Mouse (Mus musculus) heart, postnatal 0 days (tissue): ENCODE measurements around the gene Ddx27. TPM values are rescaled to one million over a fixed set of nuclear protein-coding genes. Genes with fewer than 3 reads are reported as not detected.
"Not testable (repeated sequence)": the region's sequence is repeated elsewhere in the genome, so short reads cannot be mapped to it uniquely, and the experiment has no call there.

ENCODE experiments used
- ATAC-seq: fragments of 200-750 bp; cut with Nextera tagmentation; 2 replicates; pipeline ENCODE4 v1.8.0; 2017; ENCODE audit warnings: low read depth, moderate number of reproducible peaks, moderate library complexity; ENCODE audit not compliant: insufficient read depth
- DNase-seq: peaks from one replicate; pipeline ENCODE4 v3.0.0-alpha.2; 2016; ENCODE audit warnings: low spot score
- H3K27ac ChIP-seq: fragments of 300-500 bp; sonication (generic); 2 replicates; pipeline ENCODE4 v1.5.1; 2014; ENCODE audit warnings: low read depth, mild to moderate bottlenecking
- H3K27me3 ChIP-seq: fragments of 300-500 bp; sonication (generic); 2 replicates; pipeline ENCODE4 v1.6.1; 2014; ENCODE audit warnings: low read length, mixed read lengths; ENCODE audit not compliant: control insufficient read depth, insufficient read depth
- H3K36me3 ChIP-seq: fragments of 300-500 bp; sonication (generic); replicated peaks from 2 replicates; pipeline ENCODE4 v1.6.1; 2014; ENCODE audit warnings: low read length, mixed read lengths; ENCODE audit not compliant: control insufficient read depth, insufficient read depth
- H3K4me1 ChIP-seq: fragments of 300-500 bp; sonication (generic); 2 replicates; pipeline ENCODE4 v1.6.1; 2014; ENCODE audit warnings: antibody characterized with exemption; ENCODE audit not compliant: control insufficient read depth, insufficient read depth
- H3K4me2 ChIP-seq: fragments of 300-500 bp; sonication (generic); 2 replicates; pipeline ENCODE4 v1.6.1; 2014; ENCODE audit warnings: low read depth, mild to moderate bottlenecking, low read length, moderate library complexity
- H3K4me3 ChIP-seq: fragments of 300-500 bp; sonication (generic); 2 replicates; pipeline ENCODE4 v1.5.1; 2014; ENCODE audit warnings: low read depth, low read length
- H3K9ac ChIP-seq: fragments of 300-500 bp; sonication (generic); replicated peaks from 2 replicates; pipeline ENCODE4 v1.6.1; 2014; ENCODE audit warnings: low read depth, low read length, mixed read lengths
- H3K9me3 ChIP-seq: fragments of 300-500 bp; sonication (generic); replicated peaks from 2 replicates; pipeline ENCODE4 v1.6.1; 2016; ENCODE audit warnings: low read length; ENCODE audit not compliant: control insufficient read depth
- CTCF ChIP-seq: IDR thresholded peaks from 2 replicates; pipeline ENCODE4 v1.5.1; 2016; ENCODE audit warnings: antibody characterized with exemption, control low read depth, low read depth
- EP300 ChIP-seq: IDR thresholded peaks from 2 replicates; pipeline ENCODE4 v1.6.1; 2016; ENCODE audit warnings: antibody characterized with exemption, low read depth
- WGBS: fragments of 180-500 bp; shearing (Covaris S2); extraction: QIAGEN DNeasy Blood & Tissue Kit; methylation state at CpG from one replicate; pipeline ENCODE4 v1.1.7; 2014; 5-methylcytosine and 5-hydroxymethylcytosine counted together
- polyA plus RNA-seq: library from polyadenylated mRNA; unstranded; fragments of >200 nt; fragmentation: Nextera tagmentation; extraction: Ambion mirVana; gene quantifications from 2 replicates; pipeline ENCODE4 v1.2.1, GENCODE M21; 2015
- total RNA-seq: library from RNA; depleted of rRNA; stranded (reverse); fragments of >200 nt; gene quantifications from 2 replicates; pipeline ENCODE4 v1.2.3, GENCODE M21; 2014; ENCODE audit warnings: low replicate concordance

Gene Ddx27
- total and polyA plus RNA-seq, 2 experiments from 2014 or later: 13.9 to 17.3 TPM

DNA sequence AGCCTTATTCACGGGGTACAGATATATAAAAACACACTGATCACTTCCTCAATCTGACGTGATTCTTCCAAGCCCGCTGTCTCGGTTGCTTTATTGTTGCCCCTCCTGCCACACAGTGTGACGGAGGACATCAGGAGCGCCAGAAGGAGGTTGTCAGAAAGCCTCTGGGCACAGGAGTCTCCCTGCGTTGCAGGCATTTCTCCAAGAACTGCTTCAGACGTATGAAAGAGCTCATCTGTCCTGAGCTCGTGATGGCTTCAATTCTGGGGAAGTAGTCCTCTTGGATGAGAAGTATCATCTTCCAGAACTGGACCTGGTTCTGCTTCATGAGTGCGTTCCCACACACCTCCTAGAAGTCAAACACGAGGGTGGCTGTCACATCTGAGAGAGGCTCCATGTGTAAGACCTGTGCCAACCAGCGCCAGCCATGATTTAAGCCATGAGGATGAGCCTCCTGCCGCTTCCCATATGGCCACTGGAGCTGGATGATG, 7.9 kb upstream of the Ddx27 start:
- WGBS: 72% methylated on average over 13 of the region's 13 CpGs
- H3K9ac ChIP-seq: no peak overlapping the region
- no peak for TF ChIP-seq CTCF
- no peak for TF ChIP-seq EP300
- no peaks in the 10 kb centered on the region for H3K27me3 ChIP-seq
- no peak overlapping the region for H3K27ac ChIP-seq
- H3K36me3 ChIP-seq: no peaks in the 10 kb centered on the region
- H3K9me3 ChIP-seq: no peaks in the 10 kb centered on the region
- DNase-seq (no peak), ATAC-seq (no peak)
- H3K4me3 ChIP-seq: no peak overlapping the region
- no peaks in the 10 kb centered on the region for H3K4me1 ChIP-seq
- H3K4me2 ChIP-seq: no peak overlapping the region

DNA sequence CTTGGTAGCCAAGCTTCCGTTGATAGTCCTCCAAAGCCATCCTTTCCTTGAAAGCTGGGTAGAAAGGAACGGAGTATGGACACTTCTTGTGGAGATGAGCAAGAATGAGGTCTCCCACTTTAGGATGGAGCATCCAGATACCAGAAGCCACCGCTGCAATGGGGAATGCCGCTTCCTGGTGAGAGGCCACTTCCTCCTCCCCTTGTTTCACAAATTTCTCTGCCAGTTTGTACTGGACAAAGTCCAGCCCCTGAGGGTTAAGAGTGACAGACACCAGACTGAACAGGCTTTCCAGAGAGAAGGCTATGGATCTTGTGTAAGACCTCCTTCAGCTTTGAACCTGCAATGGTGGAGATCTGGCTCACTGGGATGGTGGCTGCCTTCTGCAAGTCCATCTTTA, 7.4 kb upstream of the Ddx27 start:
- not testable (repeated sequence) for H3K27ac ChIP-seq, H3K9ac ChIP-seq, DNase-seq, H3K4me2 ChIP-seq, H3K9me3 ChIP-seq, H3K4me3 ChIP-seq, H3K27me3 ChIP-seq, ATAC-seq, H3K36me3 ChIP-seq, H3K4me1 ChIP-seq
- 60% methylated on average over 4 of the region's 4 CpGs for WGBS

DNA sequence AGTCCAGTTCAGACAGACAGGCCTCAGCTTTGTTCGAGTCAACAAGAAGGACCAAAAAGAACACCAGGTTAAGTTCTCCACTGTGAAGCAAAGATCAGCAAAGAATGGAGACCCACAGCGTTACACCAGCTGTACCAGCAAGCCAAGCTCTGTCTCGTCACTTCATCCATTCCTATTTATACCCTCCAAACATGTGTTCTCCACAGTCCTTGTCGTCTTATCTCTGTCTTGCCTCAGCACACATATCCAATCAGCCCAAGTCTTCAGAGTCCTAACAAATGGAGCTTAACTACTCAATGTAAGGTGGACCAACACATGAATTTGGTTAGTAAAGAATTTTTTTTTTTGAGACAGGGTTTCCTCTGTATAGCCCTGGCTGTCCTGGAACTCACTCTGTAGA, 5.5 kb upstream of the Ddx27 start:
- Histone ChIP-seq H3K27ac (peak overlapping the region; percentile 15; the same call in 1 of the 2 replicates), H3K9me3 (no peaks in the 10 kb centered on the region), H3K36me3 (no peaks in the 10 kb centered on the region), H3K27me3 (no peaks in the 10 kb centered on the region), H3K4me1 (0 out of 2 replicates have a peak, but pooled peaks cover under 1% of the 10 kb centered on the region), H3K4me2 (no peak overlapping the region), H3K4me3 (no peak overlapping the region), H3K9ac (no peak overlapping the region)
- TF ChIP-seq CTCF (no peak), EP300 (no peak)
- DNase-seq (peak; percentile 11), ATAC-seq (no peak)
- 38% methylated on average over 4 of the region's 4 CpGs for WGBS

DNA sequence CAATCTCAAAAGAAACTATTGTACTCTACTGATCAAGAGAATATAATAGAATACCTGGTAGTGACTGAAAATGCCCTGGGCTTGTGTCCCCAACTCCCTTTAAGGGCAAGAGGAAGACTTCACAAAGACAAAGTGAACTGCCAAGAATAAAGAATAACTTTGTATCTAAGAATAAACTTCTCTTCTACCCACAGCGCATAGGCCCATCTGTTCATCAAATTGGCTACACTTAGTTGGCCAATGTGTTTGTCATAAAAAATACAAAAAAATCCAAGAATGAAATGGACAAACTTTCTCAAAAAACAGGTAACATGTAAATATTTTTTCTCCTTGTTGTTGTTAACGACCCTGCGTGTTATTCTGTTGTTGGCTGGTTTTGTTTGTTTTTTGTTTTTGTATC, 4.4 kb upstream of the Ddx27 start:
- DNase-seq: no peak
- Histone ChIP-seq H3K9me3 (no peaks in the 10 kb centered on the region), H3K27ac (no peak overlapping the region), H3K36me3 (no peaks in the 10 kb centered on the region), H3K27me3 (no peaks in the 10 kb centered on the region), H3K4me3 (no peak overlapping the region), H3K9ac (no peak overlapping the region), H3K4me1 (peaks cover 4% of the 10 kb centered on the region; the same call in 1 of the 2 replicates), H3K4me2 (no peak overlapping the region)
- TF ChIP-seq CTCF: no peak
- TF ChIP-seq EP300: no peak
- ATAC-seq: no peak
- WGBS: 79% methylated on average over 3 of the region's 3 CpGs

DNA sequence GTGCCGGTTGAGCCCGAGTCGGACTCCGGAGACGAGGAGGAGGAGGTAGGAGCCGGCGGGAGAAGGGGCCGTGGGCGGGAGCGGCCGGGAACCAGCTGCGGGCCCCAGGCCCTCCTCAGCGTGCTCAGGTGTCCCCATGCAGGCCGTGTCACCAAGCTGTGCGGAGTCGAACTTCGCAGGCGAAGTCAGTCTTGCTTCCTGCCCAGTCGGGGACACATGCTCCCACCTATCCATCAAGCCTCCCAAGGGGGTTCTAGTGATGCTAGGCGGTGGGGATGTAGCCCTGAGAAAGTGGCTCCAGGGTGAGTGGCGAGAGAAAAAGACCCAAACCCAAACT, 357 bp downstream of the Ddx27 start:
- peak overlapping the region; percentile 70 for H3K9ac ChIP-seq
- WGBS: 0% methylated on average over 21 of the region's 21 CpGs

DNA sequence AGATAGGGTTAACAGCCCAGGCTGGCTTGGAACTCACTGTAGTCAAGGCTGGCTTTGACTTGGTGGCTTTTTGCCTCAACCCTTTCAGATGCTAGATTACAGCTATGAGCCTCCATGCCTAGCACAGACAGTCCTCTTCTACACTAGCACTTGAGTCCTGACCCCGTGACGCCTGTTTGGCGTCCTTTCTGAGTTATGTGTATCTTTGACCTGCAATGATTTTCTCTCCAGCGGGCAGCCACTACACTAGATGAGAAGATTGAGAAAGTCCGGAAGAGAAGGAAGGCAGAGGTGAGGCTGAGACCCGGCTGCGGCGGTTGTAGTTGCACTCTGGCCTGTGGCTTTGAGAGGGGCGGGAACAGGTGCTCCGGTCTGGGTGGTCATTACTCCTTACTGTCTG, 4.4 kb downstream of the Ddx27 start:
- H3K4me1 ChIP-seq: peaks cover 12% of the 10 kb centered on the region
- no peak for DNase-seq
- peaks cover 57% of the 10 kb centered on the region for H3K36me3 ChIP-seq
- no peak for TF ChIP-seq EP300
- TF ChIP-seq CTCF: no peak
- no peaks in the 10 kb centered on the region for H3K9me3 ChIP-seq
- H3K9ac ChIP-seq: no peak overlapping the region
- no peak overlapping the region for H3K4me2 ChIP-seq
- H3K27ac ChIP-seq: no peak overlapping the region
- no peaks in the 10 kb centered on the region for H3K27me3 ChIP-seq
- WGBS: 91% methylated on average over 10 of the region's 10 CpGs
- no peak overlapping the region for H3K4me3 ChIP-seq
- no peak for ATAC-seq

More for the DNA sequence above, 357 bp downstream of the Ddx27 start:
- no peak for TF ChIP-seq EP300
- TF ChIP-seq CTCF: no peak
- peak overlapping the region; percentile 94 for H3K4me2 ChIP-seq
- peak; percentile 49; the same call in 1 of the 2 replicates for ATAC-seq
- H3K36me3 ChIP-seq: peaks cover 25% of the 10 kb centered on the region
- H3K9me3 ChIP-seq: no peaks in the 10 kb centered on the region
- no peaks in the 10 kb centered on the region for H3K27me3 ChIP-seq
- peak overlapping the region; percentile 41; the same call in 1 of the 2 replicates for H3K27ac ChIP-seq
- H3K4me3 ChIP-seq: peak overlapping the region; percentile 75
- H3K4me1 ChIP-seq: peaks cover 12% of the 10 kb centered on the region
- no peak for DNase-seq
